ENCODE assay signal across 14 mouse cellular contexts in the genomic region with DNA sequence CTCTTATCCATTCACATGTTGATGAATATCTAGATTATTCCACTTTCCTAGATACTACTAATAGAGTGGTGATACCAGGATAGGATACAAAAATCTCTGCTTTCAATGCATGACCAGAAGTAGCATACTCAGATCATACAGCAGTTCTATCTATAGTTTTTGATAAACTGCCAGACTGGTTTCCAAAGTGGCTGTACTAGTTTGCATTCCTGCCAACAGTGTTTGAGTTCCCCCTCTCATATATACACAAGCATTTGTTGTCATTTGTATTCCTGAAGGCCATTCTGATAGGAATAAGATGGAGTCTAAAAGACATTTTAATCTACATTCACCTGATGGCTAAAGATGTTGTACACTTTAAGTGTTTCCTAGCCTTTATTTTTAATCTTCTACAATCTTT.
"Had no signal": no experiment of that assay in that cellular context is flagged by ENCODE, and none has a peak within 500 bp of the region (broad histone marks: within the 10 kb centered on the region; RNA-seq: fewer than 3 reads in every experiment).

No protein-coding gene starts in this region.

- DNase-seq: liver, postnatal 0 days; lung, adult 2 months; lung, postnatal 14 days; lung, postnatal 36 days; right cerebral cortex, adult 18-20 months; right cerebral cortex, postnatal 25 days; right cerebral cortex, postnatal 4 days; spleen, adult 18-20 months; thymus, adult 18-20 months; thymus, postnatal 14 days; thymus, postnatal 36 days had no signal

- ATAC-seq: liver, postnatal 0 days; lung, postnatal 0 days; midbrain, embryonic 13.5 days; midbrain, embryonic 15.5 days had no signal
